Mouse (Mus musculus): ENCODE data around the gene Dhx37.

The Dhx37 gene

DNA sequence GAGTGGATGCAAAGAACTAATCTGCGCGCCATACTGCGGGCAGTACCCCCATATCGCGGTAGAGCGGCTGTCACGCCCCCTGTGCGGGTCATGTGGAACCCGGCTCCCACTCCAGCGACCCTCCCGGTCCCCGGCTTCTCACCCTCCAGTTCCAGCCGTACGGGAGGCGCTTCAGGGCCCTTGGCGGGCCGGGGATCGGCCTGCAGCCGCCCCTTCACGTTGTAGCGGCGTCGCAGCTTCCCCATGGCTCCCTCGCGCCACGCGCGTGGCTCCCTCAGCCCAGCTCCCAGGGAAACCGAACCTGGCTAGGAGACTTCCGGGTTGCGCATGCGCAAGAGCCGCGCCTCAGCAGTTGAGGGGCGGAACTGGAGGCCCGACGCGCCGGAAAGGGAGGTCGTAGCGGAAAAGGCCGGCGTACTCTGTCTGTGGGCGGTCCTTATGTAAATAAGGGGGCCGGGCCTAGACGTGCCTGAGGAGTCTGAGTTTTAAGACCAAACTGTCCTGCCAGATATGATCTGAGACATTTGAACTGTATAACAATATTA lies at the start of gene Dhx37:
Gene Dhx37, minus strand, starts transcription at position 329 of the 545 bp plus-strand sequence.
- in situ Hi-C loops (cut with MboI; ENCODE audit: unreplicated experiment in 2 of 2) = loop anchor here in 1 of 2 experiments (5.0 kb wide), 1 partner anchor 42 kb away; the partner anchor contains the start of gene Ubc

GRCm38 (mm10) chr5:125482474-125482873 lies 48.6 kb upstream of the Dhx37 start:
- in situ Hi-C loops (cut with MboI; ENCODE audit: unreplicated experiment in 2 of 2) = loop anchor here (5.0 to 25.0 kb wide), 3 partner anchors 105 to 570 kb away; no protein-coding TSS in a partner anchor

GRCm38 (mm10) chr5:125480434-125481231 lies 46.7 kb upstream of the Dhx37 start:
- in situ Hi-C loops (cut with MboI; ENCODE audit: unreplicated experiment in 2 of 2) = loop anchor here (5.0 to 25.0 kb wide), 3 partner anchors 103 to 568 kb away; no protein-coding TSS in a partner anchor

- in situ Hi-C loops (cut with MboI; ENCODE audit: unreplicated experiment in 2 of 2) = loop anchor here in 1 of 2 experiments (25.0 kb wide), 1 partner anchor 567 kb away; no protein-coding TSS in a partner anchor
Observed at GRCm38 (mm10) chr5:125479376-125479775, 45.5 kb upstream of the Dhx37 start.

DNA sequence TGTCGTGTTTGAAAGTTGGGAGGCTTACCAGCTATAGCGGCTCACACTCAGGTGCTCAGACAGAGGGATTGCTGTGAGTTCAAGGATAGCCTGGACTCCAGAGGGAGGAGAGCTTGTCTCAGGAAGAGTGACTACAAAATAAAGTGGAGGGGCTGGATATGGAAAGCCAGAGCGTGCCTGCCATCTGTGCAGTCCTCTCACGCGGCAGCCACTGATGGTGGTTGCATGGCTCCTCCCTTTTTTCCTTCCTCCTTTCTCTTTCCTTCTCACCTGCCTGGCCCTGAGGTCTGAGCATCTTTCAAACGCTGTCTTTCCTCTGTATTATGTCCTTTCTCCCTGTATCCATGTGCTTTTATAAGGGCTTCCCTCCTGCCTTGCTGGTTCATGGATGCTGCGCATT lies 44.1 kb upstream of the Dhx37 start:
- in situ Hi-C loops (cut with MboI; ENCODE audit: unreplicated experiment in 2 of 2) = loop anchor here in 1 of 2 experiments (25.0 kb wide), 1 partner anchor 566 kb away; no protein-coding TSS in a partner anchor

DNA sequence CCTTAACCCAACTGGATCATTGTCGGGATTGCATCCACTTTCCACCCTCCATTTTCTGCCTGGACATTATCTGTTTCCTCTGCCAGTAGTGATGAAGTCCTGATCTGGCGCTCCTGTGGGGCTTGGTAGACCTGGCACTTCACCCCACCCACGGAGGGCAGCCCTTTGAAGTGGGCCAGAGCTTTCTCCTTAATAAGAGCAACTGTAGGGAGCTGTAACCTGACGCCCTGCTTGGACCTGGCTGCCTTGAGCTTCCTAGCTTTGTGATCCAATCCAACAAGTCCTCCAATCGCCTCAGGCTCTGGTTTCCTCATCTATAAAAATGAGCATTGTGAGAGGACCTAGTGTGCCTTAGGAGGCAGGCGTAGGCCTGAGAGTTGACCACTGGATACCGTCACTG lies 43.6 kb upstream of the Dhx37 start:
- in situ Hi-C loops (cut with MboI; ENCODE audit: unreplicated experiment in 2 of 2) = loop anchor here in 1 of 2 experiments (25.0 kb wide), 1 partner anchor 565 kb away; no protein-coding TSS in a partner anchor

- in situ Hi-C loops (cut with MboI; ENCODE audit: unreplicated experiment in 2 of 2) = loop anchor here in 1 of 2 experiments (25.0 kb wide), 1 partner anchor 564 kb away; no protein-coding TSS in a partner anchor
Observed at GRCm38 (mm10) chr5:125476799-125477198, 42.9 kb upstream of the Dhx37 start.

DNA sequence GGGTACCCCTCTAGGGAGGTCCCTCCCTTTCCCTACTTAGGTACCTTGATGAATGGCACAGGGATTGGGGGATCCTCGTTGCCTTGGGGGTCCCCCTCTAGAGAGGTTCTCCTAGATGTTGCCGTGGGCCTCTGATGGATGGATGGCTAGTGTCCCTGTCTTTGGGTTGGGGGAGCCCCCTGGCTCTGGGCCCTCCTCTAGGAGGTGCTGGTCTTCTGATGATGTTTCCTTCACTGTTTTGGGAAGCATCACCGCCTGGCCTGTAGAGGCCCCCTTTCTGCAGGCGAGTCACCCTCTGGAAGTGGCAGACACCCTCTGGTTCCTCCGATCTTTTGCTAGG lies 42.3 kb upstream of the Dhx37 start:
- in situ Hi-C loops (cut with MboI; ENCODE audit: unreplicated experiment in 2 of 2) = loop anchor here in 1 of 2 experiments (25.0 kb wide), 1 partner anchor 564 kb away; no protein-coding TSS in a partner anchor

- in situ Hi-C loops (cut with MboI; ENCODE audit: unreplicated experiment in 2 of 2) = loop anchor here in 1 of 2 experiments (25.0 kb wide), 1 partner anchor 563 kb away; no protein-coding TSS in a partner anchor
Observed at GRCm38 (mm10) chr5:125475601-125476285, 41.8 kb upstream of the Dhx37 start, which contains the start of gene Aacs. Gene Aacs, plus strand, starts transcription at chr5:125475814.

GRCm38 (mm10) chr5:125475030-125475429 lies 41.1 kb upstream of the Dhx37 start:
- in situ Hi-C loops (cut with MboI; ENCODE audit: unreplicated experiment in 2 of 2) = loop anchor here in 1 of 2 experiments (25.0 kb wide), 1 partner anchor 563 kb away; no protein-coding TSS in a partner anchor

DNA sequence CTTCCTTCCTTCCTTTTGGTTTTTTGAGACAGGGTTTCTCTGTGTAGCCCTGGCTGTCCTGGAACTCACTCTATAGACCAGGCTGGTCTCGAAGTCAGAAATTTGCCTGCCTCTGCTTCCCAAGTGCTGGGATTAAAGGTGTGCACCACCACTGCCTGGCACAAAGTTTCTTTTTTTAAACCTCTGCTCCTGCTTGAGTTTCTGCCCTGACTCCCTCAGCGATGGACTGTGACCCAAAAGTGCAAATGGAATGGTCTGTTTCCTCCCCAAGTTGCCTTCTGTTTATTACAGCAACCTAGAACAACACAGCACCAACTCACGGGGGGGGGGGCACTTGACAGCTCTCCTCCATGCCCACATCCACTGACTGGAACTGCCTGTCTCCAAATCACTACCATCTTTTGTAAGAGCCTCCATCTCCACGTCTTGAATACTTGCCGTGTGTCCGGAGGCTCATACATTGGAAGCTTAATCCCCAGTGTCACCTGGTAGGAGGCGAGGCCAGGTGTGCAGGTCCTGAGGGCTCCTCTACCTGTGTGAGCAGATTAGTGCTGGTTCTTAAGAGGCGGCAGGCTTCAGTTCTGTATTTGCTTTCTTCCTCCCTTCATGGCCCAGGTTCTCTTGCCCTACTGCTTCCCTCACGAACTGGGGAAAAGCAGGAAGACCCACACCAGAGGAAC lies 39.0 kb upstream of the Dhx37 start:
- in situ Hi-C loops (cut with MboI; ENCODE audit: unreplicated experiment in 2 of 2) = no loop called here

DNA sequence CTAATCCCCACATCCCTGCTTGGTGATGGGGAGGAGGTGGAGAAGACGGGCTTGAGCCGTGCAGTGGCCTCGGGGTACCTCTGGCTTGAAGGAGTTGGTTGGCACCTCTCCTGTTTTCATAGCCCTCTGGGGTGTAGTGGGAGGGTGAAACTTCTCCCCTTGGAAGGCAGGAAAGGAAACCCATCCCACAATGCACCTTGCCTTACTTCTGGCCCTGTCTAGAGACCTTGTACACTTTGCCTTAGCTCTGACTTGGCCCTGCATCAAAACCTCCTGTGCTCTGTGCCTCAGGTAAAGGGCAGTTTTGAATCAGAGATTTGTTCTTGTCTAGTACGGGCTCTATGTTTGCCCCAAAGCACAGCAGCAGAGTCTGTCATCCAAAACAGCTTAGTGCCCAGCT lies 36.8 kb upstream of the Dhx37 start:
- in situ Hi-C loops (cut with MboI; ENCODE audit: unreplicated experiment in 2 of 2) = no loop called here

- in situ Hi-C loops (cut with MboI; ENCODE audit: unreplicated experiment in 2 of 2) = no loop called here
Observed at GRCm38 (mm10) chr5:125467261-125467660, 33.3 kb upstream of the Dhx37 start.

DNA sequence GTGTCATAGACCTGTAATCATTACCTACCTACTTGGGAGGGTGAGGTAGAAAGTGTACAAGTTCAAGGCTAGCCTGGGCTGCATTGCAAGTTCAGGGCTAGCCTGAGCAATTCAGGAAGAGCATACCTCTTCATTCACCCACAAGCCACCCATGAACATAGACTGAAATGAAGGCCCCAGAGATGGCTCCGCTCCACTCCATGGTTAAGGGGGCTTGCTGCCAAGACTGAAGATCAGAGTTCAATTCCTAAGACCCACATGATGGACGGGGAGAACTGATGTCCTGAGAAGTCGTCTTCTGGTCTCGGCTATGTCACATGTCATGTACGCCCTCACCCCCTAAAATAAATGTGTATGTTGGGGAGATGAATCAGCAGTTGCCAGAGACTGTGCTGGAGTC lies 32.6 kb upstream of the Dhx37 start:
- in situ Hi-C loops (cut with MboI; ENCODE audit: unreplicated experiment in 2 of 2) = no loop called here

- in situ Hi-C loops (cut with MboI; ENCODE audit: unreplicated experiment in 2 of 2) = no loop called here
Observed at GRCm38 (mm10) chr5:125465701-125466106, 31.8 kb upstream of the Dhx37 start.

- in situ Hi-C loops (cut with MboI; ENCODE audit: unreplicated experiment in 2 of 2) = no loop called here
Observed at GRCm38 (mm10) chr5:125465192-125465591, 31.3 kb upstream of the Dhx37 start.

DNA sequence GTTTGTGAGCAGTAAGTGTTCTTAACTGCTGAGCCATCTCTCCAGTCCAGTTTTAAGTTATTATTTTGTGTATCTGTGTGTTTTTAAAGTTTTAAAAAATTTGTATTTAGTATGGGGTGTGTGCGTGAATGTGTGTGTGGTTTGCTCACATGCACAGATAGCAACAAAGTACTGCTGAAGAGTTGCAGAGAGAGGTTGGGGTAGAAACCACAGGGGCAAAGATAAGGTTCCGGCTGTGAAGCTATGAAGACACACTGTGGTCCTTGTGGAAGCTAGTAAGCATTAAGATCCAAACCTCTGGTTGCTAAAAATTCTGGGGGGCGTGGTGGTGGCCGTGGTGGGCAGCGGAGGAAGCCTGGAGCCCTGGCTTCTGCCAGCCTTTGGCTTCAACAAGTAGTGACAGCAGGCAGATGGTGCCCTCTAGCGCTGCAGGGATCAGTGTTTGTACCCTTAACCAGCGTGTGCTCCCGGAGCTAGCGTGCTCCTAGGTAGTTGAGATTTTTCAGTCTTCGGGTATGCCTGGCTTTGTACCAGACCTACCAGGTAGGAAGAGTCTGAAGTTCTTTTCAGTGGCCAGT lies 28.0 kb upstream of the Dhx37 start:
- in situ Hi-C loops (cut with MboI; ENCODE audit: unreplicated experiment in 2 of 2) = no loop called here

- in situ Hi-C loops (cut with MboI; ENCODE audit: unreplicated experiment in 2 of 2) = no loop called here
Observed at GRCm38 (mm10) chr5:125460574-125460973, 26.7 kb upstream of the Dhx37 start.

DNA sequence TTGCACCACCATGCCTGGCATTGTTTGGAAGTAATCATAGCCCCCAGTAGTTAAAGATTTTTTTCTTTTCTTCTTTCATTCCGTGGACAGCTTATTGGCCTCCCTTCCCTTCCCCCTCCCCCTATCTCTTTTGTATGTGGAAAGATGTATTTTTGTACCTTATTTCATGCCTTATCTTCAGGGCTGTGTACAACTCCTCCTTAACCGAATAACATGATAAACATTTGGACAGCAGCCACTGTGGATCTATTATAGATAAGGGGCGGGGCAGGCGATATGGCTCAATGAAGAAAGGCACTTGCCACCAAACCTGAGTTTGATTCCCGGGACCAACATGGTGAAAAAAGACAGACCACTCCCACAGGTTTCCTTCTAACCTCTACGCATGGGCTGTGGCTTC lies 23.6 kb upstream of the Dhx37 start:
- in situ Hi-C loops (cut with MboI; ENCODE audit: unreplicated experiment in 2 of 2) = no loop called here

DNA sequence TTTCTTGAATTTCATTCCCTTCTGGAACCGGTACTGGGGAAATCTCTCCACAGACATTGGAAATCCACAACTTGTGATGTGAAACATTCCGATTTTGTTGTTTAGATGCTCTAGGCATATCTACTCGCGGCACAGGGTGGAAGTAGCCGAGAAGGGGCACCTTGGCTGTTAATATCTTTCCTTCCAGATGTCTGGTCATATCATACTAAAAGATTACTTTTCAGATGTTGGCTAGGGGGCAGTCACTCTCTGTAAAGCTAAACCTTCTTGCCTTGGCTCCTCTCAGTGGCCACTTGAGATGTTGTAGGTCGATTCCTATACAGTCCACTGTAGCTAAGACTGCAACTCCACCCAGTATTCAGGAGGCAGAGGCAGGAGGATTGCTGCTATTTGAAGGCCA lies 22.2 kb upstream of the Dhx37 start:
- in situ Hi-C loops (cut with MboI; ENCODE audit: unreplicated experiment in 2 of 2) = no loop called here
